Mouse (Mus musculus) megakaryocyte, embryonic 14.5 days (primary cell): ENCODE measurements around the gene Sat2.

Experiments used
- FLI1 ChIP-seq: IDR thresholded peaks from 2 replicates; pipeline ENCODE4 v1.6.1; 2012; ENCODE audit warnings: low read length, inconsistent platforms, mixed read lengths
- GATA1 ChIP-seq: IDR thresholded peaks from 3 replicates; pipeline ENCODE4 v1.6.1; 2012; ENCODE audit warnings: mixed read lengths, low read length, inconsistent platforms, borderline replicate concordance

- TF ChIP-seq GATA1 (no peak), FLI1 (no peak)
Measured at GRCm38 (mm10) chr11:69663795-69664194, 42.0 kb downstream of the Sat2 start.
